Mouse (Mus musculus) CD4-positive, CD25-positive, alpha-beta regulatory T cell, adult 9 weeks (primary cell): ENCODE data around the gene Tmem273. TPM values are rescaled to one million over a fixed set of nuclear protein-coding genes. Genes with fewer than 3 reads are reported as not detected.

Experiments used
- polyA plus RNA-seq: library from polyadenylated mRNA; unstranded; fragments of 100-300 nt; shearing (Covaris generic); gene quantifications from one replicate; pipeline ENCODE4 v1.2.1, GENCODE M21; 2017

The Tmem273 gene
- polyA plus RNA-seq = 3.8 TPM

DNA sequence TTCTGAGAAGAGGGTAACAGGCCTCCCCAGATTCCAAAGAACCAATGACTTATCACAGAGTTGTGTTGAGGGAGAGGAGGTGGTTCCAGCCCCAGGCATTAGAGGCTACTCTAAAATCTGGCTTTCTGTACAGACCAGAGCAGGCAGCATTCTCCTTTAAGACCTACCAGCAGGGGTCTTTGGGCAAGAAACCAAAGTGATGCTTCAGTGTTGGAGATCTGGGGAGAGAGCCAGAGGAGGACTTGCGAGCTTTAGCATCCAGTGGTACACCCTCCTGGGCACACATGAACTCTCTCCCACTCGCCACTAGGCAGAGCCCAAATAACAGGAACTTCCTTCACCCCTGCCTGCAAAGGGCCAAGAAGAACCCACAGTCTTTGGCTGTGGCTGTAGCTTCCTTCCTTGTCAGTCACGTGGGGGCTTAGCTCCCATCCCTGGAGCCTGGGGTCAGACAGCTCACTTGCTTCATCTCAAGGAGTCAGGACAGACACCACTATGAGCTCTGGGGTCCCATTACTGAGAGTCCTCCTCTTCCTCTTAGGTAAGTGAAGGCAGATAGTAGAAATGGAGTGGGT is at the start of gene Tmem273:
TSS of gene Tmem273 (plus strand) at position 408 of the 575 bp plus-strand sequence.

DNA sequence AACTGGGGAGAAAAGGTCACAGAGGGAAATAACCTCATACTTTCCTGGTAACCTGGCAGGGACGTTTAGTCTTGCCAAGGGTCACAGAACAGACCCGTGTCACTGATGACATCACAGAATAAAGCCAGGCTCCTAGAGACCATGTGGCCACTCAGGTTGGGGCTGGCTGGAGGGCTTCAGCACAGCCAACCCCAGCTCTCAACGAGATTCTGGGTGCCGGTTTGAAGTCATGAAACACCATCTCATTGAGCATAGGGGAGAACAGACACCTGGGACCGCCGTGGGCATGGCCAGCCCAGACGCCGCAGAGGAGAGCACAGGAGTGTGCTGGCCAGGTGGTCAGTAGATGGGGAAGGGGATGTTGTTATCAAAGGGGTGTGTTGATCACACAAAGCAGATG is 48.1 kb downstream of the Tmem273 start, which contains the start of gene Fam170b:
TSS of gene Fam170b (plus strand) at position 116 of the 400 bp plus-strand sequence.

GRCm38 (mm10) chr14:32856681-32857328 is 71.0 kb downstream of the Tmem273 start, which contains the start of gene Vstm4:
Vstm4 (plus strand) TSS chr14:32856756.

Other genes with a start within 250 kb of the Tmem273 start
- gene Prrxl1, start 186.6 kb upstream of the Tmem273 start, polyA plus RNA-seq = not detected
- not detected for gene 3425401B19Rik, start 100.7 kb upstream of the Tmem273 start, polyA plus RNA-seq
- gene Fam170b, start 48.0 kb downstream of the Tmem273 start, polyA plus RNA-seq = not detected
- not detected for gene Vstm4, start 70.8 kb downstream of the Tmem273 start, polyA plus RNA-seq
- not detected for gene Lrrc18, start 205.4 kb downstream of the Tmem273 start, polyA plus RNA-seq